Mouse (Mus musculus) layer of hippocampus, adult 18-20 months (tissue): Measurements from ENCODE around the gene Rhcg. TPM values are rescaled to one million over a fixed set of nuclear protein-coding genes. Genes with fewer than 3 reads are reported as not detected.

Source experiments
- DNase-seq, 2 experiments: peaks; one replicate each; pipeline ENCODE4 v3.0.0; 2022; ENCODE audit warnings: low spot score in 2 of 2
- total RNA-seq, 2 experiments: library from RNA; stranded (reverse); gene quantifications; 2 replicates each; pipeline ENCODE4 v1.2.3; 2021

Rhcg gene
- total RNA-seq, 2 experiments from 2014 or later = 0.82 to 1.8 TPM

DNA sequence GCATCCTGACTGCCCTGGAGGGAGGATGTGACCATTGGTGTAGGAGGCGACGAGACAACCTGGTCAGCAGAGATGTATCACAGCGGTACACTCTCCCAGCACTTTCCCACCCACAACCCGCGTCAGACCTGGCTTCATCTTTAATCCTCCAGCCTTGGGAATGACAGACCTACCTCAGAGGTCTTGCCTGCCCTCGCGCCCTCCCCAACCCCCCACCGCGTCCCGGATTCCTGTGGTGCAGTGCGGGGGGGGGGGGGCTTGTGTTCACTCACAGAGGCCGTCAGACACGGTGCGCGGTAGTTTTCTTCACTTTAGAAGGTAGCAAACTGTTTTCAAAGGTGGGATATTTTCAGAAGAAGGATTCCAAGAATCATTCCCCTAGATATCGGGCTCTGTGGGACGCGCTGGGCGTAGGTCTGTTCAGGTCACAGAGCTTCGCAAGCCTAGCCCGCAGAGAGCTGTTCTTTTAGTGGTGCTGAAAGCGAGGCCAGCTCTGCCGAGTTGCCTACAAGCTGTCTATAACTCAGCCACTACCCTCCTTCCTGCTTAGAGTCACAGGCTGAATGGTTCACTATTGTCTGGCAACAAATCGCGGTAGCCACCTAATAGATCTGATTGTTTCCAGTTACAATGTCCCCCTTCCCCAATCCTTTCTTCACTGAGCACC lies 62.0 kb downstream of the Rhcg start:
- no peak for DNase-seq

DNA sequence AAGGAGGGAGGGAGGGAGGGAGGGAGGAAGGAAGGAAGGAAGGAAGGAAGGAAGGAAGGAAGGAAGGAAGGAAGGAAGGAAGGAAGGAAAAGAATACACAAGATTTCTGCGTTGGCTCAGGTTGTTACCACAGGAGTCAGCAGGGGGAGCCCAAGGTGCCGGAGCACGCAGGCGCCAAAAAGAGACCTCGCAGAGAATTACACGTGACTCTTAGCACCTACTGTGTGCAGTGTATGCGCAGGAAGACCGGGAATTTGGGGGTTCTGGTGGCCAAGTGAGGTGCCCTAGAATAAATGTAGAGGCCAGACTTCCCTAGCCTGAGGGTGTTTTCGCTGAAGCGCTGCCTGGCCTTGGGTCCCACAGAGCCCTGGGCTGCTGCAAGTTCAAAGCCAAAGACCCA lies 64.8 kb downstream of the Rhcg start:
- DNase-seq = no peak

DNA sequence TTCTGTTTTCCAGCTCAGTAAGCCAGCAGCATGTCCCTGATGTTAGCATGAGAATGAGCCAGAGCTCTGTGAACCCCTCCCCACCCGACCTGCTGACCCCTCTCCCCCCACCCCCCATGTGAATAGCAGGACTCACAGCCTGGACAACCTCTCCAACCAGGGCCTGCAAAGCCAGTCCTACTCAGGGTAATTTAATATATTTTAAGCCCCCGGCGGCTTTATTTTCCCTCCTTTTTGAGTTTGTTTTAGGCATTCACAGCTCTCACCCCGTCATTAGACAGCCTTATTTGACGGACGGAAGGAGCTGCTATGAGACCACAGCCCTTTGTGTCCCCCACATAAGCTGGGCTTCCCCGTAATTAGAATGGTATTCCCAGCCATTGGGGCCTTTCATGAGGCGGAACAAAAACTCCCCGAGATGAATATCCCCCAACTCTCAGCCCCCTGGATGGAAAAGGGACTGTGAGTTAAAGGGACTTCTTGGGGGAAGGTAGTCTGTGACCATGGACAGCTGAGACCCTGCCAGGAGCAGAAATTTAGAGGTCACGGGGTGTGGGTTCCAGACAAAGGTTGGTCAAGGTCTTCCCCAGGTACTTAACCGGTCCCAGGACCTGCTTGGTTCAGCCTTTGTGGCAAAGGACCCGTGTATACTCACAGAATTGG lies 68.4 kb downstream of the Rhcg start:
- DNase-seq = no peak

DNA sequence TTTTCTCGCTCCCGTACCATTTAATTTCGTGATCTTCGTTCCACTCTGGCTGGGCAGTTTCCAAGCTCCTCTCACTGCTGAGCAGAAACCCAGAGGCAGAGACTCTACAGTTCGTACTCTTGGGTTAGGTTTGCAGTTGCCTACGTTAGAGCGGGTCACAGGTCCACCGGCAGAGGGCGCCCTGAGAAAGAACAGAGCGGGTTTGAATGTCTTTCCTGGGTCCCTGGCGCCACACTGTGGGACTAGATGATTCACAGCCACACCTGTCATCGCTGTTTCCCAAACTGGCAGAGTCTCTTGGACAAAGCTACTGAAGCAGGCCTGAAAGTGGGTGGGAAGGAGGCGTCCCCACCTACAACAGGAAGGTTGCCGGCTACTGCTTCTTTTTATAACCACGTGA lies 70.4 kb downstream of the Rhcg start:
- peak; percentile 89 to 97 for DNase-seq

DNA sequence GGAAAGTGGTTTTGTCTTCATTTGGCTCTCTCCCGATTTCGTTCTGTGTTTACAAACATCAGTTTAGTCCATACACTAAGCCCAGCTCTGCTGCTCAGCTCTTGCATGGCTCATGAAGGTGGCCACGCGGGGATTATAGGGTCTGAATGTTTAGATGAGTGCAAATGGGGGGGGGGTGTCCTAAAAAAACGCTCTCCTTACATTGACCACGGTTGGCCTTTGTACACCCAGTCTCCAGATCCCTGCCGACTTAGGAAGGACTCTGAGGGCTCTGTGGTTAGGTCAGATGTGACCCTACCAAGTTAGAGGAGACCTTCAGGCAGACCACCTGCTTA lies 72.4 kb downstream of the Rhcg start:
- DNase-seq = no peak

DNA sequence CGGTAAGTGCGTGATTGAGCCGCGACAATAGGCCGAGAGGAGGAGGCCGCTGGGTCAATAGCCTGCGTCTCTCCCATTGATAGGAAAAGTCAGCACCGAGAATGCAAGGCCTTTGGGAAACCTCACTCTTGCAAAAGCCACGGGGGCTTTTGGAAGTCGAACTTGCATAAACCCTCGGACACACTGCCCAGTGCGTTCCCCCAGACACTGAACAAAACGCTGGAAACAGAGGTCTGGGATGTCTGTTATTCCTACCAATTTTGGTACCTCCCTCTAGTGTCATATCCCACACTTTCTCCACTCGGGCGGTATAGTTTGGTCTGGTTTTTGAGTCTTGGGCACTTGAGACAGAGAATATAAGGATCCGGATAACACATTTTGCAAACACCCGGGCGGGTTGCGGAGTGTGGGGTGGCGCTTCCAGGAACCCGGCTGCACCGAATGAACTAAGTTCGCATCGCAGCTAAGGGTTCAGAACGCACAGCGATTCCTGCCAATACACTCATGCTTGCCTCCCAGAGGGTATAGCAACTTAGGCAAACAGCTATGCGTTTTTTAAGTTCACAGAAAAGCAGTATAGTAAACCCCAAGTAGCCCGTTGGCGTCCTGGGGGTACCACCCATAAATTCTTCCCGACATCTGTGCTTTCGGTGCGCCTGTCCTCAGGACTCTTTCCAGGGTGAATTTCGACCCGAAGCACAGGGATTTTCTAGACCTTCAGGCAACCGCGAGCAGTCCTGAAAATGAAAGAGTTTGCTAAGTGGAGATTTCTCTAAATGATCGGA lies 73.0 kb downstream of the Rhcg start:
- no peak for DNase-seq

Other genes with a start within 250 kb of the Rhcg start
- 10 to 100 TPM; 22.4 to 23.9 TPM for gene Rlbp1, start 230.6 kb downstream of the Rhcg start, total RNA-seq
- gene Fanci, start 225.7 kb downstream of the Rhcg start, total RNA-seq = under 1 TPM; 0.27 to 0.33 TPM
- 10 to 100 TPM; 81.6 to 81.7 TPM for gene Polg, start 151.3 kb downstream of the Rhcg start, total RNA-seq
- not detected for gene Ticrr, start 42.5 kb upstream of the Rhcg start, total RNA-seq
- 1 to 10 TPM; 1.5 TPM for gene Kif7, start 98.1 kb upstream of the Rhcg start, total RNA-seq
- under 1 TPM in 1 of 2 experiments, not detected in 1; 0.37 TPM for gene Plin1, start 115.2 kb upstream of the Rhcg start, total RNA-seq
- gene Pex11a, start 125.5 kb upstream of the Rhcg start, total RNA-seq = 10 to 100 TPM; 12.0 to 14.4 TPM
- under 1 TPM; 0.23 to 0.40 TPM for gene Wdr93, start 125.5 kb upstream of the Rhcg start, total RNA-seq
- under 1 TPM; 0.36 to 0.42 TPM for gene Mesp1, start 176.1 kb upstream of the Rhcg start, total RNA-seq
- 1 to 10 TPM; 1.5 to 2.0 TPM for gene Mesp2, start 193.1 kb upstream of the Rhcg start, total RNA-seq
- gene Anpep, start 243.4 kb upstream of the Rhcg start, total RNA-seq = 1 to 10 TPM; 1.3 to 2.1 TPM